Mouse (Mus musculus): ENCODE measurements around the gene Myof. TPM values are rescaled to one million over a fixed set of nuclear protein-coding genes. Genes with fewer than 3 reads are reported as not detected.

Gene Myof
- total RNA-seq, 1 experiment from 2014 or later = 5.6 TPM

DNA sequence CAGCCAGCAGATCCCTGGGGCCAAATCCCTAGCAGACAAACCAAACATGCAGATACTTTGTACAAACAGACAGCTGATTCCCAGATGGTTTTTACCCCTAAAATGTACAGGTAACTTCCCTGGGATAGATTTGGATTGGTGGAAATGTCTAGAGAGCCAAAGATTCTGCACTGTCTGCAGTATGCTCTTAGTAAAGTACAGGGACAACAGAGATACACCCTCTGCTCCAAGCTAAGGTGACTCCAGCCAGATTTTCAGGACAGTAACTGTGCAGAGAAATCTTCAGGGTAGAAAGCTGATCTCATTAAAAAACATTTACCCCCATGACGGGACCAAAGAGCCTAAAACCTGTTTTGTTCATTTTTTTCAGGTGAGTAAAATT lies 27.5 kb downstream of the Myof start:
- no peak for ATAC-seq (ENCODE audit: extremely low read depth, insufficient number of reproducible peaks, low FRiP score, poor library complexity, severe bottlenecking)

- 0 out of 2 replicates have a peak, but pooled peaks have one; percentile 9 for ATAC-seq (ENCODE audit: extremely low read depth, insufficient number of reproducible peaks, low FRiP score, poor library complexity, severe bottlenecking)
Measured at GRCm38 (mm10) chr19:38015180-38015872, 28.1 kb downstream of the Myof start.

- no peak for ATAC-seq (ENCODE audit: extremely low read depth, insufficient number of reproducible peaks, low FRiP score, poor library complexity, severe bottlenecking)
Measured at GRCm38 (mm10) chr19:38014443-38014842, 28.9 kb downstream of the Myof start.

DNA sequence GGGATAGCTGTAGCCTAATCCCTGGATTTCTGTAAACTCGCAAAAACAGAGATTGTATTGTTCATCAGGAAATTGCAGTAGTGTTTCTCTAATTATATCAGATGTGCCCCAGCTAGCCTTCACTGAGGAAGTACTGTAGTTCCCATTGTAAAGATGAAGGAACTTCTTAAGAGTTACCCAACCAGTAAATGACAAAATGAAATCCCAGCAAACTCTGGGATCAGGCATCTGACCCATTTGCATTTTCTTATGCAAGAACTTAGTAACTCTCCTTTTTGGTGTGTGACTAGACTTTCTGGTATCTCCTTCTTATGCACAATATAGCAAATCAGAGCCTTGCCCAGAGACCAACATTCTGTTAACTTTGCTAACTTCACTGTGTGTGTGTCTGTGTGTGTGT lies 32.0 kb downstream of the Myof start:
- ATAC-seq (ENCODE audit: extremely low read depth, insufficient number of reproducible peaks, low FRiP score, poor library complexity, severe bottlenecking) = no peak

- ATAC-seq (ENCODE audit: extremely low read depth, insufficient number of reproducible peaks, low FRiP score, poor library complexity, severe bottlenecking) = no peak
Measured at GRCm38 (mm10) chr19:38004809-38005380, 38.5 kb downstream of the Myof start.

DNA sequence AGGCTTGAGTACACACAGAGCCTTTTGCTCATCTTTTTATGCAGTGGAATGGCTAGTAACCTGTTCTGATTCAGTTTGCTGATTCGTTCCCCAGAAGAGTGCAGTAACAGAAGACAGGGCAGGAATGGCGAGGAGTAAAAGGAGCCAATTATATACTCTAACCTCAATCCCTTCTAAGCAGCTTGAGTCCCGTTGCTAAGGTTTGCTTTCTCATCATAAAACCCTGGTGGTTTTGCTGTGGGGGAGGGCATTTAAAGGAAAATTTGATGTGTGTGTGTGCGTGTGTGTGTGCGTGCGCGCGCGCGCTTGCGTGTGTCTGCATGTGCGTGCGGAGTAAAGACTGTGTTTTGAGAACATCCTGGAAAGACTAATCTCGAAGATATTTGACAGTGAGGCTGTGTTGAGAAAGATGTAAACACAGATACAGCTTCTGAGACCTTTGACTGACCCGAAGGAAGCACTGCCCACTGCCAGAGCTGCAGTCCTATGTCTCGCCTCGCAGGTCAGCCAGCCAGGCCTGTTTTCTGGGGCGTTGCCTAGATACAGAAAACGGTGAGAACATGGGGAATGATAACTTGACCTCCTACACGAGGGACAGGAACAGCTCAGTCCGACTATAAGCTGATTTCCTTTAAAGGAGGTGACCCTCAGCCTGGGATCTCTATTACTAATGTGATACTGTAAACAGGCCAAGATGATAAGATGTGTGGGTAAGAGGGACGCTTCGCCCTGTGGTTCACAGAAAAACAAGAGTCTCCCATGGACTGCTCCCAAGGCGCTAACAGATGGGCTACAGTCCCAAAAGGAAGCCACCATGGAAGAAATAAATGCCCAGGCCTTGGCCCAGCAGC lies 39.5 kb downstream of the Myof start:
- ATAC-seq (ENCODE audit: extremely low read depth, insufficient number of reproducible peaks, low FRiP score, poor library complexity, severe bottlenecking) = no peak

- ATAC-seq (ENCODE audit: extremely low read depth, insufficient number of reproducible peaks, low FRiP score, poor library complexity, severe bottlenecking) = no peak
Measured at GRCm38 (mm10) chr19:38002816-38003215, 40.6 kb downstream of the Myof start.

DNA sequence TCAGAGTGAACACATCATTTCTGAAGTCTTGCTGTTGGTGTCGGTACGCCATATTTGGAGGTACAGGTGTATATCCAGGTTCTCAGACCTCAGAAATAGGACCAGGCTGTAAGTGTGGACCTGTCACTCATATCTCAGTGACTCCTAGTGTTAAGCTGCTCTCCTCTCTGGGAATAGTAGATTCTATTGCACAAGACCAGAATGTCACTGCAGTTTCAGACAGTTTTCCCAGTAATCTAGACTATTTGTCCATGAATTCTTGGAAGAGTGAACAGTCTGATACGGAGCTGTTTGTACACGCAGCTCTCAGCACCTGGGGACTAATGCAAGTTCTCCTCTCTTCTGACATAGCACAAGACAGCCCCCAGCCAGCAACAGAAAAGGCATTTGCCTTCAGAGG lies 42.4 kb downstream of the Myof start:
- ATAC-seq (ENCODE audit: extremely low read depth, insufficient number of reproducible peaks, low FRiP score, poor library complexity, severe bottlenecking) = no peak

DNA sequence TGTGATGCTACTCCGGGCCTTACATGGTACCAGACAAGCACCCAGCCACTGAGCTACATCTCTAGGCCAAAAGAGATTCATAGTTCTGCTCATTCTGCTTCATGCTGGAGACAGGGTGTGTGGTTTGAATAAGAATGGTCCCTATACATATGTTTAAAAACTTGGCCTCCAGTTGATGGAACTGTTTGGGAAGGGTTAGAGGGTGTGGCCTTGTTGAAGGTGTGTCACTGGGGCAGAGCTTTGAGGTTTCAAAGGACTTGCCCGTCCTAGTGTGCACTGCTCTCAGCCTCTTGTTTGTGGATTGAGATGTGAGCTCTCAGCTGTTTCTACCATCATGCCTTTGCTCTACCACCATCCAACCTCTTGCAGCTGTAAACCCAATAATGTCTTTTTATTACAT lies 43.4 kb downstream of the Myof start:
- ATAC-seq (ENCODE audit: extremely low read depth, insufficient number of reproducible peaks, low FRiP score, poor library complexity, severe bottlenecking) = no peak

GRCm38 (mm10) chr19:37994301-37994700 lies 49.1 kb downstream of the Myof start:
- ATAC-seq (ENCODE audit: extremely low read depth, insufficient number of reproducible peaks, low FRiP score, poor library complexity, severe bottlenecking) = no peak

DNA sequence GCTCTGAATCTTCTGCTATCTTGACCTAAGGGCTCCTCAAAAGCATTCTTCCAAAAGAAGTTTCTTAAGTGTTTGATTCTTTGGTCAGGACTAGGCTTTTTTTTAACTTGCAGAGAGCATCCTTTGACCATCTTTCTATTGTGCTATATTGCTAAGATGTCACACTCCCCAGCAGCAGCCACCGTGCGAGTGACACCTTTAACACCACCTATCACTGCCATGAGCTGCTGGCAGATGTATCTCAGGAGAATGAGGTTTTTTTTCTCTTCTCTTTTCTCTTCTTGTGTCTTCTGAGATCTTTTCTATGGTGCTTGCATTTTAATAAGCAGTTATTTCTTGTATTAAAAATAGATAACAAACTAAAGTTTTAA lies 51.2 kb downstream of the Myof start:
- ATAC-seq (ENCODE audit: extremely low read depth, insufficient number of reproducible peaks, low FRiP score, poor library complexity, severe bottlenecking) = no peak

DNA sequence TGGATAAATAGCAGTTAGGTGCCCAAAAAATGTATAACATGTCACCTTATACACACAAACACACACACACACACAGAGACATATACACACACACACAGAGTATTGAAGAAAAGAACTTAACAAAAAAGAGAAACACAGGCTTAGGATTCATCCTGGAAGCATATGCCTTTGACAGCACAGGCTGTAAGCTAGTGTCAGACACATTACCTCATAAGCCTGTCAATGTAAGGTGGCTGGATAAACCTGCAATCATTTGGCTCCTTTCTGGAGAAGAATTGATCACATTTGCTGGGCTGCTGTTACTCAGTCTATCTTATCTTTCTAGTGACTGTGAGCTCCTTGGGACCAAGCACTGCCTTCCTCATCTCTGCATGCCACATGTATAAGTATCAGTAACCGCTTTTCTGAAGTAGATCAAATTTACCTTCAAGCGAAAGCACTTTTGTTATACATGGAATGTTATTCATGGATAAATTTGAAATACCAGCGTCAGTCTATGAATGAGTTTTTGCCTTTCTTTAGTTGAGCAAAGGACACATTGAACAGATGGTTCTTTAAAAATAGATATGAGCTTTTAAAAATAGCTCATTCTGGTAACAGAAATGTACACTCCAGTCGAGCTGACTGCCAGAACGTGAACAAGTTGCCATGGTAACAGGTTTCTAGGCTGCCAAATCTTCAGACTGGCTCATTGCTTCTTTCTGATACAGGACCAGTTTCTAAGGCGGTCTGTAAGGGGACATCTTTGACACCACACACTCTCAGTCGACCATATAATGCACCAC lies 51.8 kb downstream of the Myof start:
- no peak for ATAC-seq (ENCODE audit: extremely low read depth, insufficient number of reproducible peaks, low FRiP score, poor library complexity, severe bottlenecking)

DNA sequence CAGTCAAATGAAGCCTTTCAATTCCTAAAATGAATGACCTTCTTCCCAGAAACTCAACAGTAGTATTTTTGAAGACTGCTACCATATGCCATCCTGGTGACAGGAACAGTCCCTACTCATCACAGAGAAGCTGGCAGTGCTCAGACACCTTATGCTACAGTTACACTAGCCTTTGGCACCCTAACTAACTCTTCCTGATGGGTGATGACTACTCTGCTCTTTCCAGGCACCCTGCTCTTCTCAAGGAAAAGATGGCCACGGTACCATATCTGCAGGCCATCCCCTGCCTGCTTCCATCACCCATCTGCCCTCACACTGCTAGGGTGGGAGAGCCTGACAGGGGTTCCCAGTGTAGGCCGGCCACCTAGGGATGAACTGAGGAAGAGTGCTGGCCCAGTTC lies 53.4 kb downstream of the Myof start:
- no peak for ATAC-seq (ENCODE audit: extremely low read depth, insufficient number of reproducible peaks, low FRiP score, poor library complexity, severe bottlenecking)

- no peak for ATAC-seq (ENCODE audit: extremely low read depth, insufficient number of reproducible peaks, low FRiP score, poor library complexity, severe bottlenecking)
Measured at GRCm38 (mm10) chr19:37988156-37988555, 55.2 kb downstream of the Myof start.

DNA sequence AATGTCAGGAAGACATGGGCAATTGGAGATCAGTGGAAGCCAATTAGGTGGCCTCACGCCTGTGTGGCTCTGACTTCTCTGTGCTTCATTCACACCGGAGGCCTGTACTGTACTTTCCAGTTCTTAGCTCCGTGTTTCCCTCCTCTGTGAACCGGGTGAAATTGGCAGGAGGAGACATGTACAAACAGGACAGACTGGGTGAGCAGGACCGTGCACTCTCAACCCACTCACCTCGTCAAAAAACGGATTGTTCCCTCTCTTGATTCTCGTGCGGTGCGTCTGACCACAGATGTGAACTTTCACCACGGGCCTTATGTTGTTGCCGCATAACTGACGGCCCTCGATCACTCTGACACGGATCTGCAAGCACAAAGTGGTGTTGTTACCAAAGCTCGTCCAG lies 57.6 kb downstream of the Myof start:
- no peak for ATAC-seq (ENCODE audit: extremely low read depth, insufficient number of reproducible peaks, low FRiP score, poor library complexity, severe bottlenecking)

DNA sequence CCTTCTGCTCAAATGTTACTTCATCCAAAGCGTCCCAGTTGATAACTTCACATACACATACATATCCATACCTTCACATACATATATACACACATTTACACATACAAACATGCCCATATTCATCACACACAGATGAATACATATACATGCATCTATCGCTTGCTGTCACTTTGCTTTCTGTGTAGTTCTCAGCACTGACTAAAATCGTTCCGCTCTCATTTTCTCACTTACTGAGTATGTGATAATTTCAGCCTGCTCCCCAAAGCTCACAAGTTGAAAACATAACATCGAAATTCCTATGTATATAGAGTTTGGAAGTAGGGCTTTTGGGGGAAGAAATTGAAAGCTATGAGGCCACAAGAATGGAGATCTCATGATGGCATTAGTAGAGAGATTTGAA lies 67.4 kb downstream of the Myof start:
- no peak for ATAC-seq (ENCODE audit: extremely low read depth, insufficient number of reproducible peaks, low FRiP score, poor library complexity, severe bottlenecking)

DNA sequence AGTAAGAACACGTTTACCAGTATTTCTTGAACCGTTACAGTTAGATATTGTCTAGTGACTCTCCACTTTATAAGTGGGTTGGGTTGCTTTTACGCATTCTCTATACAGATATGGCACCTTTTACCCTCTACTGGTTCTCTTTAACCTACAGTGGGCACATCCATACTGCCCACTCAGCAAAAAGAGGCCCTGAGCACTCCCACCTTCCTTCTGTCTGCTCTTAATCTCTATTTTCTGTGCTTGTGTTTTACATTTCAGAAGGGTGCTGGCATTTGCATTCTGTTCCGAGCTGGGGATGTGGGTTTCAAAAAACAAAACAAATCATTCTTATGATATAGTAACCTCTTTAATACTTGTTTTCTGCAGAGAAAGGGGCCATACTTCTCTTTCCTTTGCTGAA lies 72.8 kb downstream of the Myof start:
- no peak for ATAC-seq (ENCODE audit: extremely low read depth, insufficient number of reproducible peaks, low FRiP score, poor library complexity, severe bottlenecking)

- ATAC-seq (ENCODE audit: extremely low read depth, insufficient number of reproducible peaks, low FRiP score, poor library complexity, severe bottlenecking) = no peak
Measured at GRCm38 (mm10) chr19:37970004-37970403, 73.4 kb downstream of the Myof start.

DNA sequence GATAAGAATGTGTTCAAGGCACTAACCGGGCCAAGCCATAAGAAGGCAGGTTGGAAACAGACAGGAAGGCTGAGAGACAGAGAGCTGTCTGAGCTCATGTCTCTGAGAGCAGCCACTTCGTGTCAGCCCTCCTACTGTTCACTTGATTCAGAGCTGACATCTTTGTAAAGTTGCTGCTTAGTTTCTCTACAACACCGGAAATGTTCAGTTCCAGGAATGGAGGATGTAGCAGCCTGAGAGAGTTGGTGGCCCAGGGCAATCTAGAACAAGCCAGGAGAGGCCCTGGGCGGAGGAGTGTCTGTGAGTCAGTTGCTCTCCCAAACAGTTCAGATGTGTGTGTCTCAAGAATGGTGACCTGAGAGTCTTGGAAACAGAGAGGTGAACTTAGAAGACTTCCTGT lies 77.5 kb downstream of the Myof start:
- no peak for ATAC-seq (ENCODE audit: extremely low read depth, insufficient number of reproducible peaks, low FRiP score, poor library complexity, severe bottlenecking)

Data from neutrophil, adult 5-6 weeks (primary cell).